ENCODE assay signal across 9 mouse cellular contexts in genomic region chr5:27615769-27616168, GRCm38 (mm10).
DNase-seq lines count a peak whose midpoint lies in the region; ATAC-seq and TF ChIP-seq lines count a peak whose summit lies in the region.
"Had no signal": no experiment of that assay in that cellular context is flagged by ENCODE, and none has a peak within 500 bp of the region (broad histone marks: within the 10 kb centered on the region; RNA-seq: fewer than 3 reads in every experiment).

No protein-coding gene starts in this region.

- H3K9me3 ChIP-seq in midbrain, postnatal 0 days (ENCODE audit: low read length) = no peaks in the 10 kb centered on the region
- H3K9me3 ChIP-seq: embryonic facial prominence, embryonic 13.5 days had no signal

- H3K4me1 ChIP-seq in midbrain, postnatal 0 days (ENCODE audit: insufficient read depth, low read length) = no peaks in the 10 kb centered on the region
- H3K4me1 ChIP-seq: embryonic facial prominence, embryonic 13.5 days had no signal

- no peak overlapping the region for H3K4me2 ChIP-seq in midbrain, postnatal 0 days (ENCODE audit: low read depth, low read length, poor library complexity, severe bottlenecking)
- H3K4me2 ChIP-seq: embryonic facial prominence, embryonic 13.5 days had no signal

- no peak overlapping the region for H3K27ac ChIP-seq in left cerebral cortex, adult 2 months
- H3K27ac ChIP-seq in midbrain, postnatal 0 days (ENCODE audit: low read depth, low read length) = no peak overlapping the region
- H3K27ac ChIP-seq: embryonic facial prominence, embryonic 13.5 days had no signal

- TF ChIP-seq CTCF in left cerebral cortex, adult 2 months (IDR thresholded peaks at IDR 0.05) = peak; percentile 90
- peak; percentile 91 for TF ChIP-seq CTCF in midbrain, postnatal 0 days (IDR thresholded peaks at IDR 0.05)

- no peak overlapping the region for H3K4me3 ChIP-seq in left cerebral cortex, adult 2 months
- no peak overlapping the region for H3K4me3 ChIP-seq in midbrain, postnatal 0 days (ENCODE audit: low read depth, low read length)
- H3K4me3 ChIP-seq: embryonic facial prominence, embryonic 13.5 days had no signal

- intact Hi-C loops in left cerebral cortex, adult 2 months (cut with DNase I) = loop anchor here (1.0 to 5.0 kb wide), 3 partner anchors 73 to 566 kb away; no protein-coding TSS in a partner anchor

- no peak overlapping the region for H3K9ac ChIP-seq in midbrain, postnatal 0 days (replicated peaks; ENCODE audit: low read length, poor library complexity, severe bottlenecking)
- H3K9ac ChIP-seq: embryonic facial prominence, embryonic 13.5 days had no signal

- DNase-seq in layer of hippocampus, adult 11-12 months (ENCODE audit: low spot score) = peak; percentile 71
- no peak for DNase-seq in layer of hippocampus, adult 9-11 months
- peak; percentile 53 for DNase-seq in R1 (ENCODE audit: low read depth, low spot score)
- peak; percentile 81 to 87 for DNase-seq in cerebellum, postnatal 25 days
- DNase-seq in left cerebral cortex, adult 2 months (ENCODE audit: extremely low spot score in 1 of 2, low spot score in 2 of 2) = peak; percentile 71 to 73
- peak; percentile 92 for DNase-seq in midbrain, postnatal 0 days (ENCODE audit: low spot score)

- ATAC-seq in hematopoietic stem cell, adult 5-6 weeks (replicated peaks in 1 of 2; ENCODE audit: insufficient read depth in 1 of 2, low FRiP score in 2 of 2, low TSS enrichment in 1 of 2, low read depth in 1 of 2, poor library complexity in 2 of 2, severe bottlenecking in 2 of 2) = peak; percentile 42 to 58; a peak in 1 of 4 replicates
- peak; percentile 73 for ATAC-seq in midbrain, postnatal 0 days (ENCODE audit: low FRiP score)
- ATAC-seq in erythroblast, adult 5-6 weeks (replicated peaks; ENCODE audit: low FRiP score, poor library complexity, severe bottlenecking) = no peak

- no peaks in the 10 kb centered on the region for H3K36me3 ChIP-seq in midbrain, postnatal 0 days (ENCODE audit: insufficient read depth, low read length)
- H3K36me3 ChIP-seq: embryonic facial prominence, embryonic 13.5 days had no signal

- no peaks in the 10 kb centered on the region for H3K27me3 ChIP-seq in midbrain, postnatal 0 days (ENCODE audit: insufficient read depth, low read length)
- H3K27me3 ChIP-seq: embryonic facial prominence, embryonic 13.5 days had no signal

- 24% methylated on average over 7 of the region's 7 CpGs for WGBS in midbrain, postnatal 0 days
